Mouse (Mus musculus): Measurements from ENCODE around the gene Cdcp1.
A peak's percentile ranks its signal among the peaks of the same experiment; 100 is the strongest.

Gene Cdcp1

DNA sequence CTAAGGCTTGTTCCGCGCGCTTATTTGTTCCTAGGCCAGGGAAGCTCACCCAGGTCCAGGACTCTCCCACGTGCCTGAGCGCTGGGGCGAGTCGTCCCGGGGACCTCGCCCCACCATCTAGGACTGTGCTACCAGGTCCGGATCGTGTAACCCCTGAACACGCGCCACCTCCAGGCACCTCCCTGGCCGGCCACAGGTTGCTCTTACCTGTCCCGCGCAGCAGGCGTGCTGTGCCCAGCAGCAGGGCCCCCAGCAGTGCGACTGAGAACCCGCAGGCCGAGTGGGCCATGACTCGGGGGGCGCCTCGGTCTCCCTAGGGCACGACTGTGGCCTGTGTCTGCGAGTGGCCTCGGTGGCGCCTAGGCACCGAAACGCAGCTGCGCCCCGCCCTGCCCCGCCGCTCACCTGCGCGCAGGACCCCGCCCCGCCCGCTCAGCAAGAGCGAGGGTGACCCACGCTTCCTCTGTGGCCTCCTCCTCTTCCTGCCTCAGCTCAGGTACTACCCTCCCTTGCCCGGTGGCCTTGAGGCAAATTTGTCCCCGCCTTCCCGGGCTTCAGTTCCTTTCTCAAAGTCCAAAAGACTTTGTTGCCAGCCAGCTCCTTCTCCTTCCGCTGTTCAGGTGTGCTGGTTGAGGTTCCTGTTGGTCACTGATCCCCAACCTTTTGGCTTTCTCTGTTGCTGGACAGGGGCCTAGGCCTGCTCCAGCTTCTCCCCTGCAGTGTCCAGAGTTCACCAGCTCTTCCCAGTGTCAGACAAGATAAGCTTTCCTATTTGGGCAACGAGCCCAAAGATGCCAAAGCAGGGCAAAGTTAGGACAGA is at the start of gene Cdcp1:
Cdcp1 (minus strand) TSS at position 418 of the 820 bp plus-strand sequence.
- DNase-seq = peak; percentile 39

DNA sequence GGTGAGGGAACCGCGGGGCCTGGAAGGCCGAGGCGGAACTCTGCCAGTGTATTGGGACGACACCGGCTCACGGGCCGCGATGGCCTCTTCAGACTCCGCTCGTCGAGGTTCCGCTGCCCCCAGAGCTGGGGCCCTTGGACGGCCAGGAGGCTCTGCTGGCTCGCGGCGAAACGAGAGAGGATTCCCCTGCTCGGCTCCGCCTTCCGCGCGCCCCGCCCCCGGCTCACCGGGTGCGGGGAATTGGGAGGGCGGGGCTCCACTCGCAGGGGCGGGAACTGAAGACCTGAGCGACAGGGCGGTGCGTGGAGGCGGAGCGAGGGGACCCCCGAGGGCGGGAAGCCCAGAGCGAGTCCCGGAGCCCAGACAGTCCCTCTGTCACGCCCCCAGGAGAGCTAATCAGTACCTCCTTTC is 44.8 kb upstream of the Cdcp1 start, which contains the start of gene Tmem158:
Tmem158 (minus strand) TSS at position 154 of the 411 bp plus-strand sequence.
- peak; percentile 83 for DNase-seq

DNA sequence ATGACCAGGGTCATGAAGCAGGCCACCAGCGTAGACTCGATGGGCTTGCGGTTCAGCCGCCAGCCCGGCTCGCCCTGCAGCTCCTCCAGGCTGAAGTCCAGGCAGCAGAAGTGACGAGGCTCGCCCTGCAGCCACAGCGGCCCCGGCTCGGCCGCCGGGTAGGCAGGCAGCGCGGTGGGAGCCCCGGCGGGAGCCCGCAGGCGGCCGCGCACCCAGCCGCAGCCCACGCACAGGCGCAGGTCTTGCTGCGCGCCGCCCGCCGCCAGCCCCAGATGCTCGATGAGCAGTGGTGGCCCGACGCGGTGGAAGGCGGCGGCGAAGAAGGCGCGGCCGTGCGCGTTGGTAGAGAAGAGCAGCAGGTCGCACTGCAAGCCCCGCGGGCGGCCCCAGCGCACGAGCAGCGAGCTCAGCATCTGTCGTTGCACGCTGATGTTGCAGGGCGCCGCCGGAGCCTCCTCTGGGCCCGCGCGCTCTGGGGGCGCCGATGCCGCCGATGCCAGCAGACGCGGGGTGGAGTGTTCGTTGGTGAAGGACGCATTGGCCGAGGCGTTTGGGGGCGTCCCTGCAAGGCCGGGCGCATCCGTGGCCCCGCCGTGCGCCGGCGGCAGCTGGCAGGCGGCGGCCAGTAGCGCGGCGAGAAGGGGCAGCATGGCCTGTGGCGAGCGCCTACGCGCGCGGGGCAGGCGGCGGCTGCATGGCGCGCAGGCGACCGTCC is 44.2 kb upstream of the Cdcp1 start:
- peak; percentile 33 for DNase-seq

DNA sequence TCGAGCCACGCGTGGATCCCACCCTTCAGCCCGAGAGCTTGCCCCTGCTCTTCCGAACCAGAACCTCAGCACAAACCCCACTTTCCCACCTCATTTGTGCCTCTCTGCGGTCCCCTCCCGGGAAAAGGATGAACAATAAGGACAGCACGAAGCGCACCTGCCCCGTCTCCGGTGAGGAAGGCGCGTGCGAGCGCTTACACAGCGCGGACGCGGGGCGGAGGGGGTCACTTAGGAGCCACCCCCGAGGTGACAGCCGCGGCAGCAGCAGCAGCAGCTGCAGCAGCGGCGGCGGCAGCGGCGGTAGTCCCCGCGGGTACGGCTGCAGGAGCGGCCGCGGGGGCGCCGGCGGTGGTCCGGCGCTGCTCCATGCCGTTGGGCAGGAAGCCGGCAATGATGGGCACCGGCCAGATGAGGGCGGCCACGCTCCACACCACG is 43.6 kb upstream of the Cdcp1 start:
- DNase-seq = peak; percentile 83

DNA sequence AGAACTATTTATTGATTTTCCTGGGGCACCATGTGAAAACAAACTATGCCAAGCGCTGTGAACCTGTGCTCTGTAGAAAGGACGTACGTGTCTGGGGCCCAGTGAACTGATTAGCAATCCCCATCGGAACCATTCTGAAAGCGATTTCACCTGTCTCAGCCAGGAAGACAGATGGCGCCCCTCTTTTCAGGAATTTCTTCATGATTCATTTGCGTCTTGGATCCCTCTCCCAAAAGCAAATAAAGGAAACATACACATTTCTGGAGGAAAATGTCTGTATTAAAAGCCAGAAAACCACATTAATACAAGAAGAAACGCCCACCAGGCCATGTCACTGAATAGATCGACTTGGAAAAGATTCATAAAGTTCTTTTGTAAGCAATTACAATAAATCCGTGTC is 43.0 kb upstream of the Cdcp1 start:
- no peak for DNase-seq

DNA sequence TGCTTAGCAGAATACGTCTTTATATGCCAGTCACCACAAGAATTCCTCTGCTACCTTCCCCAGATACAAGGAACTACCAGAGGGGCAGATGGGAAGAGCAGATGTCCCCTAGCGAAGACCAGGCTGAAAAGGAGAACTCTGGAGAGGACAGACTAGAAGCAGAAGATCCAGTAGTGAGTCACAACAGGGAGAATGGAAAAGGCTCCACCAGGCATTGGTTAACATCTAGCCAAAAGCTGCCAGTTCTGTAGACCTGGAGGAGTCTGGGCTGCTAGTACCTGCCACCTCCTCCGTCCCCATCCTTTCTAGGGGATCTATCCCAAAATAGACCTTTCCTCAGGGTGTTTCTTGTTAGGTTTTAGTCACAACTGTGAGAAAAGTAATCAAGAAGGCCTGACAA is 39.9 kb upstream of the Cdcp1 start:
- DNase-seq = no peak

DNA sequence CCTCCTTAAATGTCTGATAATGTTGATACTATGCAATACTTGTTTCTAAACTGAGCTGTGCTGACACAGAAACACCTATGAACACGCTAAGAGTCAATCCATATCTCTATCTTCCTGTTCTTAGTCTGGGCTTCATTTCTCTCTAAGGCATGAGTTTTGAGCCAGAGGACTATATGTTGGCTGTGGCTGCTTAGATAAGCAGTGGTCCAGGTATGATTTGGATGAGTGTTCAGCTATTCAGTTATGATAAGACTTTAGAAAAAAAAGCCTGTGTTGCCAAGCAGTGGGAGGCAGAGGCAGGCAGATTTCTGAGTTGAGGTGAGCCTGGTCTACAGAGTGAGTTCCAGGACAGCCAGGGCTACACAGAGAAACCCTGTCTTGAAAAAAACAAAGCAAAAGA is 32.2 kb upstream of the Cdcp1 start:
- no peak for DNase-seq

DNA sequence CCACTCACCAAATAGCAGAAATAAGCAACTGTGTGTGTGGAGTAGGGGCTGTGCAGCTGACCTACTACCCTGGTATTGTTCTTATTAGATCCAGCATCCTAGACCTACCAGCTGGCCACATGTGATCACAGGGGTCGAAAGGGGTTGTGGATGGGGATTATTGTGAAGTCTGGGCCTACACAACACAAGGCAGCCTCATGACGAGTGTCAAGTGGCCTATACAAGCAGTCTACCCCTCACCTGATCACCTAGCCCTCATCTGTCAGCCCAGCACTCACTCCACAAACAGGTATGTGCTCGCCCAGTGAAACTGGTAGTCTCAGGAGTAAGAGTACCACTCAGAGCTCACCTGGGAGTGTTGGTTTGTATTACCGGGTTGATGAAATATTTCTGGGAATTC is 29.3 kb upstream of the Cdcp1 start:
- DNase-seq = no peak

DNA sequence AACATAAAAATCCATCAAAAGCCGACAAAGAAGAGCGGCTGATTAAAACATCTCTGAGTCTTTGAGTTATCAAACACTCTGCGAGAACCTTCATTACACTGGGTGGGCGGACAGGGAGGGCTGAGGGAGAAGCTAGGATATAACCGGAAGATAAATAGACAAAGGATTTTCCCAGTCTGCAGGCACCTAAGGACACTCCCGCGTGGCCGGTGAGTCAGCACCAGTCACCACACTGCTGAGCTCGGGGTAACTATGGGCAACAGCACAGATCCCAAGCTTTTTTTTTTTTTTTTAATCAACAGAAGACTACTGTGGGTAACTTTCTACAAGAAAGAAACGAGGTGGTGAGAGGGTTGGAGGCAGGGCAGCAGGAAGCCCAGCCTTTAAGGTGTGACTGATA is 28.1 kb upstream of the Cdcp1 start:
- DNase-seq = no peak

DNA sequence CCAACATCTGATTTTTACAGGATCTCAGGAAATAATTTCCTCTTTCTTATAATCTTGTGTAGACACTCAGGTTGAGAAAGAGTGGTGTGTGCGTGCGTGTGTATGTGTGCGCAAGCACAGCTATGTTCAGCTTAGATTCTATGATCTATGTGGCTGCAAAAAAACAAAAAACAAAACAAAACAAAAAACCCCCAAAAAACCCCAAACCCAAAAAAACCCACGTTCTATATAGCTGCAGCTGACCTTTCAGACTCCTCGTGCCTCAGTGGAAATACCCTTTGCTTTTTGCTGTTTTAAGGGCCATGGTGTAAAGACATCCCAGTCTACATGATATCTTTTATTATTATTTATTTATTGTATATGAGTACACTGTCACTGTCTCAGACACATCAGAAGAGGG is 25.4 kb upstream of the Cdcp1 start:
- DNase-seq = no peak

DNA sequence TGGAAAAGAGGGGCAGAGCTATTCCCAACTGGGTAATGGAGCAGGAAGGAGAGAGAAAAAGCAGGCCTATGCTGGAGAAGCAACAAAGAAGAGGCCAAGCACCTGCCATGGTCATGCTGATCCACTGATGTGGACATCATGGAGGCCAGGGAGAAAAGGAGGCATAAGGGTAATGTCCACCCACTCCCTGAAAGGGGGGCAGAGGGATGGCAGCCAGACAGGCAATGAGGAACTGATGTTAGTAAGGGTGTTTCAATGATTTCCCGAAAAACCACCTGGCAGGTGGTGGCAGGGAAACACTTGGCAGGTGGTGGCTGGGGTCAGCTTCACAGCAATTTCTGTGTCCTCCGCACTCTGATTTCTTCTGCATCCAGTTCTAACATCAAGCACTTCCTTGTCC is 24.9 kb upstream of the Cdcp1 start:
- no peak for DNase-seq

DNA sequence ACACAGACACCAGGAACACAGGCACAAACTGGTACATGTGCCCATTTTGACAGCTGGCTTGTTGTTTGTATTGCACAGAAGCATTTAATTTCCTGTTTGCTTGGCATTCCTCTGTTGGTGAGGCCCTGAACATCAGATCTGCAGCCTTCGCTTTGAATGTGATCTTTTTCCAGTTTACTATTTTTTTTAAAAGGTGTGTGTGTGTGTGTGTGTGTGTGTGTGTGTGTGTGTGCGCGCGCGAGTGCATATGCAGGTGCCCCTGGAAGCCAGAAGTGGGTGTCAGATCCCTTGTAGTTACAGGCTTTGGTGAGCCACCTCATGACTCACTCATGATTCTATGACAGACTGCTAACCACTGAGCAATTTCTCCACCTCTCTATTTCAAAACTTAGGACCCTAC is 24.4 kb upstream of the Cdcp1 start:
- DNase-seq = no peak

DNA sequence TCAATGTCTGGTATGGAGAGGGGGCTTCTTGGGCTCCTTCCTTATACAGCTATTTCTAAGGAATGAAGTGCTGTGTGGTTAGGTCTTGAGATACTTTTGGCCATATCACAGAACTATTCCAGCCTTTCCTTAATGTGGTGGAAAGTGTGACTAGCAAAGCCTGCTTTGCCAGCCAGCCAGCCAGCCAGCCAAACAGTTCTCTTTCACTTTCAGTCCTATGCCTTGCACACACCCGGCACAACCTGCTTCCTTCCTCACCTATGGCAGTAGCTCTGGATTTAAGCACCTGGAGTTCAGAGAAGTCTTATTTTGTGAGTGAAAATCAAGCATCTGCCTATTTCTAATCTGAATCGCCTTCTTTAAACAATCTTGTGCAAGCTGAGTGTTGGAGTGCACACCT is 23.8 kb upstream of the Cdcp1 start:
- no peak for DNase-seq

DNA sequence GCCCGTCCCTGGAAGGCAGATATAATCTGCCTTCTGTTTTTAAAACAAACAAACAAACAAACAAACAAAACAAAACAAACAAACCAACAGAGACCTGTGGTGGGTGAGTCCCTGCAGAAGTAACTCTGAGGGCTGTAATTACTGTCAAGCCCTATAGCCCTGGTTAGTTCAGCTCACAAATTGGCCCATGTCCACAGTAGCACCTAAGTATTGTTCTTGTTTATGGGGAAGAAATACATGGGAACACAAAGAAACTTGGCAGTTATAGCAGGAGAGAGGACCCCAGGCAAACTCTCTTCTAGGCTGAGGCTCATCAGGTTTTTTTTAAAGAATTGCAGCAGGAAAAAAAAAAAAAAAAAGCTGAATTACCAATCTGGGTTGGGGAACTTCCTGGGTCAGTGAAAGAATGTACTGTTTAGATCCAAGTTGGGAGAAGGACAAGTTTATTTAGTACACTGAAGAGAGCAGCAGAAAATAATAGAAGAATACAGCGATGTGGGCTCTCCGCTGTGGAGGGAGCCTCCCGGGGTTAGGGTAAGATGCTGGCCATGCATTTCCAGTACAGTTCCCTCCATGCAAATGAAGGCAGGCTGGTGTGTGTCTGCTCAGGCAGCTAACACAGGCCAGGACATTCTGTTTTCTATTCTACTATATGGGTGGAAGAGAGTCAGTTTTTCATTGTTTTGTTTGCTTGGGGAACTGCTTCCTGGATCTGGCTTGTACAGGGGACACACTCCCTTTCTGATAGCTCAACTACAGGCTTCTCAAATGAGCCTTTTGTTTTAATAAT is 22.6 kb upstream of the Cdcp1 start:
- DNase-seq = peak; percentile 21

DNA sequence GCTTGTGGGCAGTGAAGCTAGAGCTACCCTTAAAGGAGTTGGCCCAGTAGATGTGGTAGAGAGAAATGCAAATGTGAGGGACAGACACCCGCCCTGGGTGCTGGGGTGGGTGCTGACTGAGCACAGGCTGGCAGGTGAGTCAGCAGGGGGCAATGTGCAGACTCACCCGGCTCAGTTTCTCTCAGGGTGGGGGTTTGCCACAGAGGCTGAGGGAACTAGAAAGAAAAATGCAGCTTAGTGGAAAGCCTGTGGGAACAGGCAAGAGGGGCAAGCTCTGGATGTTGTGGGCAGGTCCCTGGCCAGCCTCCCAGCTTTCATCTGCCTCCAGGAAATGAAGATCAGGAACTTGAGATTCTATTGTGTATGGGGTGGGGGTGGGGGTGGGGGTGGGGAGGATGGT is 21.9 kb upstream of the Cdcp1 start:
- DNase-seq = peak; percentile 66

DNA sequence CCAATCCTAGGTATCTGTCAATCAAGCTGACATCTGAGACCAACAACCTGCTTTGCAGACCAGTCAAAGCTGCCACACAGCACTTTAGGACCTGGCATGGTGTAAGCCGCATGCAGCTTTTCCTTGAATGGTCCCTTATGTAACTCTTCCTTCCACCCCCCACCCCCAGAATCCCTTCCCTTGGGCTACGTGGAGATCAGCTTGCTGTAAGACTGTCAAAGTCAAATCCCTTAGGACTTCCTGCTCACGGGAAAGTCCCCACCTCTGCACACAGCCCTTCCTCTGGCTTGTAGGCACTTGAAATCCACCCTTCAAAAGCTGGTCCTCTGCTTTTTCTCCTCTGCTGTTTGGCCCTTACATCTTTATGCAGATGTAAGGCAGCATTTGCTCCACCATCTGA is 19.8 kb upstream of the Cdcp1 start:
- no peak for DNase-seq

DNA sequence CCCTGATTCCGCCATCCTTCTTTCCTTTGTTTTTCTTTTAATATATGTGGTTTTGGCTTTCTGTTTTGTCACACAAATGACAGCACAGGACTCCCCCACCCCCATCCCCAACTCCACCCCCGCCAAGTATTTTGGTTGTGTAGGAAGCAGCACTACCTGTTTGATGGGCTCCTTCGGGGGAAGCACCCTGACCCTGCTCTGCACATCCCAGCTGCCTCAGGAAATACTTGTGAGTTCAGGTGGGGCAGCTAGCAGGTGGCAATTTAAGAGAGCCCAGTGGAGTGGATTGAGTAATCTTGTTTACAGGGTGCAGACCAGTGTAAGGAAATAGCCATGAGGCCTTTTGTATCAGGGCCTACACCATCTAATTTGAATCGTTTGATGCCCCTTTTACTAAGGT is 14.0 kb upstream of the Cdcp1 start:
- DNase-seq = no peak

DNA sequence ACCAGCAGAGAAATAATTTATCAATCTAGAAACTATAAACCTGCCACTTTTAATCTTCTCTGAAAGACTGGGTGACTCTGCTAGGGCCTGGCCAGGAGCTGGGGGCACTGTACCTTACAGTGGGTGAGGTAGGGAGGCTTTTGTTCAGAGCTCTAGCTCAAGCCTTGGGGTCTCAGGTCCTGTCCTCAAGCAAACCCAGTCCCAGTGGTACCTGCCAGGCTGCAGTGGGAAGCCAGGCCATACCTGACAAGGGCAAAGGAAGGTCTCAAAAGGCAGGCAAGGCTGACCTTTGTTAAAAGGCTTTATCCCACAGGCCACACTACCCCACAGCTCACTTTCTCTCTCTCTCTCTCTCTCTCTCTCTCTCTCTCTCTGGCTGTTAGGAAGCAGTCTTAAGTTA is 12.8 kb upstream of the Cdcp1 start:
- DNase-seq = no peak

DNA sequence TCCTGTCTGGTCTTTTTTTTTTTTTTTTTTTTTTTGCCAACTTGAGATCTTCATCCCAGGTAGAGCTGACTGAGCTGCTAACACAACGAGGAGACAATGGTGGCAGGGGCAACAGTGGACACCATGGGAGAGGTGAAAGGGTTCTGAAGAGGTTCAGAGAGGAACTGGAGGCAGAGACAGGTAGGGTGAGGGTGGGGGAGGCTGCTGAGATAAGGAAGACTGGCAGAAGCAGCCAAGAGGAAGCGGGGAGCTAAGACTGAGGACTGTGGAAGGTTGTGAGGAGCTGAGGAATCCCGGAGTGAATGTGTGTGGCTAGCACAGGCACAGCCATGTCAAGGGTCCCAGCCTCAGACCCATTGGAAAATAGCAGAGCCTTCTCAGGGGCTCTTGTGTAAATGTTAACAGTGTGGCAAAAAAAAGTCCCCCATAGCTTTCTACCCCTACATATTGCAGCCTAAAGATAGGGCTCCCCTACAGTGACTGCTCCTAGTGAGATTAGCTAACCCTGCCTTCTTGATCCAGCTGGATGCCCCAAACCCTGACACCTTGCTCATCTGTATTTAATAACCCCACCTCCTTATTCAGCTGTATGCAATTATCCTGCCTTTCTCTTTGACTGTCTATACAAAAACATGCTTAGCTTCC is 11.4 kb upstream of the Cdcp1 start:
- no peak for DNase-seq

DNA sequence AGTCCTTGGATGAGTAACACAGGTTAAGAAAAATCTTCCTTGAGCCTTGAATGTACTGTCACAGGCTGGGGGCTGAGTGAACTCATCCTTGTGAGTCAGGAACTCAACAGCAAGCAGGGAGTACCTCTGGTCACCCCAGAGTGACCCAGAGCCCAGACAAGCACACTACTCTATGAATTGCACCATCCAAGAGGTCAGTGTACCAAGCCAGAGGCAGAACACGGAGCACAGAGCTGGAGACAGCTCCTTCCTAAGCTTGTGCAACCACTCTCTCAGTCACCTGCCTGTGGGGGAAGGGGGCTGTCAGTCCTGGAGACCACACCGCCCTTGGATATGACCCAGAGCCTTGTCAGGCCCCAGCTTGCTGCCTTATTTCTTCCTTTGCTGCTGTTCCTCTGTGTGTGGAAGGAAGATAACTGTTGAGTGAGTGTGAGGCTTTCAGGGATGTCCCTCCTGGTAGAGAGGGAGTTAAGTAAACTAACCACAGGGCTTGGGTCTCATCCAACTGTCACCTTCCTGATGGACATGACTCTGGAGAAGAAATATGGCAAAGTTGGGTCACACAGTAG is 9.1 kb upstream of the Cdcp1 start:
- no peak for DNase-seq

DNA sequence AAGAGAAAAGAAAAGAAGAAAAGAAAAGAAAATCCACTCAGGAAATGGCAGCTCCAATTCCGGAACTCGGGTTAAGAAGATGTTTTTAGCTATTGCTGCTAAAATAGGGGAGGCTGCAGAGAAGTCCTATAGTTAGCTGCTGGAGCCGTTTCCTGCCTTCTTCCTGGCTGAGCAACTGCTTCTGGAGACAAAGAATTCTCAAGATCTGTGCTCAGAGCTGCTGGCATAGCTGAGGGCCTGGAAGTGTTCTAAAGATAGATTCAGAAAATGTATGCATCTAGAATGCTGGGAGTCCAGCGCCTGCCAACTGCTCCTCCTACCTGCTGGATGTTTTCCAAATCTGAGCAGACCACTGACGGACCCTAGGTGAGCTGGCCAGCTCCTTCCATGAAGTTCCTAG is 4.0 kb upstream of the Cdcp1 start:
- DNase-seq = no peak

DNA sequence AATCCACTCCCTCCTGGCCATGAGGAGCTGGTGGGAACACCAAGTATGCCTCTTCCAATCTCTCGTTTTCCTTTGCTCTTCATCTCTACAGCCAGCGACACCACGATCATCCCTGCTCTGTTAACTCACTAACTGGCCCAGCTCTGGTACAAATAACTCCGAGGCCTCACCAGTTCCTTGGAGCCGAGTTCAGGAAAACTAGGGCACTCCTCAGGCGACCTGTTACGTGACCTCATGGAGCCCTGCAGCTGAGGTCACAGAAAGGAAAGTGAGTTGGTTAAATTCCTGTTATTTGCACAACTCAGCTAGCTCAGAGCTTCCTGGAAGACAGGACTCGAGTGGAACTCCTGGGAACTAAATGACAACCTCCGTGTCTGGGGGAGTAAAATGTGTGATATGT is 2.5 kb downstream of the Cdcp1 start:
- no peak for DNase-seq

DNA sequence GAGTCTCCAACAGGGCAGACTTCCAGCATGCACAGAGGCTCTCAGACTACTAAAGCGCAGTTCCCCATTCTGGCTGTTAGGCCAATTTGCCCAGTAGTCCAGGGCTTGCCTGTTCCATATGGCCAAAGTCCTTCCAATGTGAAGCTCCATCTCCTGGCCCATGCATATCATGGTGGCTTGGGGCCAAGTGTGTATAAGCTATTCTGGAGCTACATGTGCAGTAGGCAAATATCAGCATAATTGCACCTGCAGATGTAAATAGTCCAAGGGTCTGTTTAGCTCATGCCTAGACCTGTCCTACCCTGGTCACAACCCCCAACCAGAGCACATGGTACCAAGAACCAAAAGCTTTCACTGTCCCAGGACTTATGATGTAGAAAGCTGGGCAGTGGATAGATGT is 7.9 kb downstream of the Cdcp1 start:
- DNase-seq = no peak

Data from lung, postnatal 14 days (tissue).